Mouse (Mus musculus): ENCODE measurements around the gene Haghl. TPM values are rescaled to one million over a fixed set of nuclear protein-coding genes. Genes with fewer than 3 reads are reported as not detected.
"Not testable (repeated sequence)": the region's sequence is repeated elsewhere in the genome, so short reads cannot be mapped to it uniquely, and the experiment has no call there.

Gene Haghl
- polyA plus RNA-seq, 1 experiment from 2014 or later: 37.5 TPM

GRCm38 (mm10) chr17:25744311-25744710, 41.2 kb downstream of the Haghl start:
- Histone ChIP-seq H3K4me3 (ENCODE audit: low read depth, low read length) (no peak overlapping the region), H3K4me2 (replicated peaks; ENCODE audit: low read depth) (no peak overlapping the region), H3K36me3 (ENCODE audit: control insufficient read depth, insufficient read depth, low read length) (no peaks in the 10 kb centered on the region), H3K27ac (replicated peaks) (no peak overlapping the region), H3K4me1 (replicated peaks; ENCODE audit: control insufficient read depth, insufficient read depth) (no peaks in the 10 kb centered on the region), H3K27me3 (ENCODE audit: control insufficient read depth, insufficient read depth, low read length) (no peaks in the 10 kb centered on the region), H3K9me3 (ENCODE audit: control insufficient read depth, low read length) (no peaks in the 10 kb centered on the region), H3K9ac (ENCODE audit: low read length) (no peak overlapping the region)
- 69% methylated on average over 10 of the region's 10 CpGs for WGBS
- no peak for ATAC-seq (ENCODE audit: low FRiP score, low TSS enrichment)
- TF ChIP-seq CTCF (IDR thresholded peaks at IDR 0.05; ENCODE audit: low read depth) (no peak), EP300 (optimal IDR thresholded peaks at IDR 0.05) (no peak)
- DNase-seq (ENCODE audit: low spot score): no peak

GRCm38 (mm10) chr17:25743831-25744230, 41.6 kb downstream of the Haghl start:
- H3K4me3 ChIP-seq (ENCODE audit: low read depth, low read length): no peak overlapping the region
- WGBS: 93% methylated on average over 9 of the region's 9 CpGs
- DNase-seq (ENCODE audit: low spot score) (no peak), ATAC-seq (ENCODE audit: low FRiP score, low TSS enrichment) (no peak)
- no peaks in the 10 kb centered on the region for H3K4me1 ChIP-seq (replicated peaks; ENCODE audit: control insufficient read depth, insufficient read depth)
- no peak overlapping the region for H3K27ac ChIP-seq (replicated peaks)
- H3K4me2 ChIP-seq (replicated peaks; ENCODE audit: low read depth): no peak overlapping the region
- no peaks in the 10 kb centered on the region for H3K36me3 ChIP-seq (ENCODE audit: control insufficient read depth, insufficient read depth, low read length)
- H3K9ac ChIP-seq (ENCODE audit: low read length): no peak overlapping the region
- no peaks in the 10 kb centered on the region for H3K9me3 ChIP-seq (ENCODE audit: control insufficient read depth, low read length)
- no peak for TF ChIP-seq CTCF (IDR thresholded peaks at IDR 0.05; ENCODE audit: low read depth)
- TF ChIP-seq EP300 (optimal IDR thresholded peaks at IDR 0.05): no peak
- no peaks in the 10 kb centered on the region for H3K27me3 ChIP-seq (ENCODE audit: control insufficient read depth, insufficient read depth, low read length)

- H3K9me3 ChIP-seq (ENCODE audit: control insufficient read depth, low read length); H3K4me1 ChIP-seq (replicated peaks; ENCODE audit: control insufficient read depth, insufficient read depth); DNase-seq (ENCODE audit: low spot score); H3K36me3 ChIP-seq (ENCODE audit: control insufficient read depth, insufficient read depth, low read length); H3K4me2 ChIP-seq (replicated peaks; ENCODE audit: low read depth); H3K4me3 ChIP-seq (ENCODE audit: low read depth, low read length); H3K9ac ChIP-seq (ENCODE audit: low read length); H3K27ac ChIP-seq (replicated peaks); ATAC-seq (ENCODE audit: low FRiP score, low TSS enrichment); H3K27me3 ChIP-seq (ENCODE audit: control insufficient read depth, insufficient read depth, low read length): not testable (repeated sequence)
- 77% methylated on average over 12 of the region's 12 CpGs for WGBS
Measured at GRCm38 (mm10) chr17:25741471-25741870, 44.0 kb downstream of the Haghl start.

- Histone ChIP-seq H3K27ac (replicated peaks) (no peak overlapping the region), H3K27me3 (ENCODE audit: control insufficient read depth, insufficient read depth, low read length) (no peaks in the 10 kb centered on the region), H3K4me2 (replicated peaks; ENCODE audit: low read depth) (no peak overlapping the region), H3K4me1 (replicated peaks; ENCODE audit: control insufficient read depth, insufficient read depth) (no peaks in the 10 kb centered on the region), H3K9me3 (ENCODE audit: control insufficient read depth, low read length) (no peaks in the 10 kb centered on the region), H3K4me3 (ENCODE audit: low read depth, low read length) (no peak overlapping the region), H3K36me3 (ENCODE audit: control insufficient read depth, insufficient read depth, low read length) (no peaks in the 10 kb centered on the region), H3K9ac (ENCODE audit: low read length) (no peak overlapping the region)
- TF ChIP-seq CTCF (IDR thresholded peaks at IDR 0.05; ENCODE audit: low read depth) (no peak), EP300 (optimal IDR thresholded peaks at IDR 0.05) (no peak)
- DNase-seq (ENCODE audit: low spot score) (no peak), ATAC-seq (ENCODE audit: low FRiP score, low TSS enrichment) (no peak)
- 76% methylated on average over 7 of the region's 7 CpGs for WGBS
Measured at GRCm38 (mm10) chr17:25738861-25739260, 46.6 kb downstream of the Haghl start.

- ATAC-seq (ENCODE audit: low FRiP score, low TSS enrichment): no peak
- TF ChIP-seq EP300 (optimal IDR thresholded peaks at IDR 0.05) (no peak), CTCF (IDR thresholded peaks at IDR 0.05; ENCODE audit: low read depth) (no peak)
- WGBS: 61% methylated on average over 3 of the region's 3 CpGs
Measured at GRCm38 (mm10) chr17:25735745-25736144, 49.7 kb downstream of the Haghl start, which contains the start of gene Mslnl. TSS of gene Mslnl (plus strand) at chr17:25736042.

GRCm38 (mm10) chr17:25735246-25735645, 50.2 kb downstream of the Haghl start:
- no peaks in the 10 kb centered on the region for H3K36me3 ChIP-seq (ENCODE audit: control insufficient read depth, insufficient read depth, low read length)
- no peak overlapping the region for H3K27ac ChIP-seq (replicated peaks)
- ATAC-seq (ENCODE audit: low FRiP score, low TSS enrichment) (no peak), DNase-seq (ENCODE audit: low spot score) (no peak)
- H3K9ac ChIP-seq (ENCODE audit: low read length): no peak overlapping the region
- no peaks in the 10 kb centered on the region for H3K27me3 ChIP-seq (ENCODE audit: control insufficient read depth, insufficient read depth, low read length)
- no peaks in the 10 kb centered on the region for H3K4me1 ChIP-seq (replicated peaks; ENCODE audit: control insufficient read depth, insufficient read depth)
- no peak for TF ChIP-seq EP300 (optimal IDR thresholded peaks at IDR 0.05)
- no peak for TF ChIP-seq CTCF (IDR thresholded peaks at IDR 0.05; ENCODE audit: low read depth)
- no peak overlapping the region for H3K4me2 ChIP-seq (replicated peaks; ENCODE audit: low read depth)
- WGBS: 83% methylated on average over 5 of the region's 5 CpGs
- H3K4me3 ChIP-seq (ENCODE audit: low read depth, low read length): no peak overlapping the region
- H3K9me3 ChIP-seq (ENCODE audit: control insufficient read depth, low read length): no peaks in the 10 kb centered on the region

More at GRCm38 (mm10) chr17:25735745-25736144, 49.7 kb downstream of the Haghl start, which contains the start of gene Mslnl:
- Histone ChIP-seq H3K27me3 (ENCODE audit: control insufficient read depth, insufficient read depth, low read length) (no peaks in the 10 kb centered on the region), H3K4me2 (replicated peaks; ENCODE audit: low read depth) (no peak within 1 kb of the TSS), H3K9ac (ENCODE audit: low read length) (peak within 1 kb of the TSS; percentile 13; the same call in 1 of the 2 replicates), H3K4me1 (replicated peaks; ENCODE audit: control insufficient read depth, insufficient read depth) (no peaks in the 10 kb centered on the region), H3K4me3 (ENCODE audit: low read depth, low read length) (no peak within 1 kb of the TSS), H3K27ac (replicated peaks) (no peak within 1 kb of the TSS), H3K36me3 (ENCODE audit: control insufficient read depth, insufficient read depth, low read length) (no peaks in the 10 kb centered on the region), H3K9me3 (ENCODE audit: control insufficient read depth, low read length) (no peaks in the 10 kb centered on the region)
- peak; percentile 41 for DNase-seq (ENCODE audit: low spot score)
